Comparison of ENCODE assay signal across 11 mouse cellular contexts in the genomic region with DNA sequence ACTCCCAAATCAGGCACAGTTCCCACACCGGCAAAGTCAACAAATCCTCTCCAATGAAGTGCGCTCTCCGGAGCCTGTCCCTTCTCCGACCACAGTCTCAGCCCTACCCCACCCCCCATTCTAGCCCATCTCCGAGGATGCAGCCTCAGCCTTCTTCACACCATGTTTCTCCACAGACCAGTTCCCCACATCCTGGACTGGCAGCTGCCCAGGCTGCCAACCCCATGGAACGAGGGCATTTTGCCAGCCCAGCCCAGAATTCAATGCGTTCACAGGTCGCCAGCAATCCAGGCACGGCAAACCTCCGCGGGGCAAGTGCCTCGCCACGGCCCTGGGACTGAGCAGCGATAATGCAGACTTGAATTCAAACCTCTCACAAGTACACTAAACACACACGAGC. TPM values are rescaled to one million over a fixed set of nuclear protein-coding genes. Genes with fewer than 3 reads are reported as not detected.
DNase-seq lines count a peak whose midpoint lies in the region; ATAC-seq and TF ChIP-seq lines count a peak whose summit lies in the region.
"Had no signal": no experiment of that assay in that cellular context is flagged by ENCODE, and none has a peak within 500 bp of the region (broad histone marks: within the 10 kb centered on the region; RNA-seq: fewer than 3 reads in every experiment).

No protein-coding gene starts in this region.

- H3K4me3 ChIP-seq in ES-Bruce4 (ENCODE audit: low read depth, low read length), result peak overlapping the region; percentile 13; the same call in 1 of the 2 replicates

- no peak overlapping the region for H3K27ac ChIP-seq in ES-Bruce4 (ENCODE audit: insufficient read depth, low read length)

- no peak for TF ChIP-seq CTCF in ES-Bruce4 (IDR thresholded peaks at IDR 0.05; ENCODE audit: low read depth, low read length)

- no peak for TF ChIP-seq EP300 in ES-Bruce4 (IDR thresholded peaks at IDR 0.05; ENCODE audit: insufficient read depth, low read depth, low read length)

- TF ChIP-seq POLR2A in ES-Bruce4 (IDR thresholded peaks at IDR 0.05; ENCODE audit: insufficient read depth, low read length), result no peak

- no peaks in the 10 kb centered on the region for H3K9me3 ChIP-seq in ES-Bruce4 (replicated peaks; ENCODE audit: control insufficient read depth, insufficient read depth, low read length, poor library complexity, severe bottlenecking)

- H3K36me3 ChIP-seq in ES-Bruce4 (ENCODE audit: control insufficient read depth, insufficient read depth, low read length, poor library complexity, severe bottlenecking), result no peaks in the 10 kb centered on the region

- intact Hi-C loops in left cerebral cortex, postnatal 36 days (cut with DNase I), result loop anchor here (5.0 kb wide), 1 partner anchor 84 kb away; no protein-coding TSS in a partner anchor

- ATAC-seq in megakaryocyte progenitor cell, adult 5-6 weeks (replicated peaks; ENCODE audit: poor library complexity), result no peak
- no peak for ATAC-seq in granulocyte monocyte progenitor cell, adult 5-6 weeks (replicated peaks; ENCODE audit: poor library complexity, severe bottlenecking)
- ATAC-seq: intestine, embryonic 16.5 days had no signal

- H3K4me1 ChIP-seq in ES-Bruce4 (ENCODE audit: control insufficient read depth, insufficient read depth, low read length), result no peaks in the 10 kb centered on the region

- H3K9ac ChIP-seq in ES-Bruce4 (ENCODE audit: low read depth, poor library complexity, severe bottlenecking), result 0 out of 2 replicates have a peak overlapping the region, but pooled peaks have one; percentile 13
- H3K9ac ChIP-seq: lung, embryonic 14.5 days had no signal

- no peaks in the 10 kb centered on the region for H3K27me3 ChIP-seq in ES-Bruce4 (ENCODE audit: control insufficient read depth, insufficient read depth, low read length, poor library complexity, severe bottlenecking)

- peak; percentile 90 for DNase-seq in heart, adult 11 months
- DNase-seq in heart, adult 8-10 months (ENCODE audit: low spot score), result no peak
- peak; percentile 92 to 94 for DNase-seq in cerebellum, postnatal 10 days
- peak; percentile 30 for DNase-seq in lung, postnatal 10 days
- DNase-seq in left cerebral cortex, postnatal 36 days (ENCODE audit: low spot score in 2 of 2), result no peak
- DNase-seq: lung, embryonic 14.5 days had no signal

RNA-seq across cellular contexts. Expression of gene Myh14, which starts 24.7 kb away (rescaled TPM):
- total RNA-seq in heart, adult 8-10 months (2022), result 100 to 1,000 TPM in 1 of 4 experiments, 10 to 100 TPM in 3; 88.0 to 111 (median 88.2) TPM
- polyA plus RNA-seq in ES-Bruce4 (2011; ENCODE audit: insufficient read depth, insufficient read length, low read depth, missing spikeins), result 14.7 and 16.5 TPM in 2 replicates
- total RNA-seq in megakaryocyte progenitor cell, adult 5-6 weeks (2015), result not detected in 2 replicates
- total RNA-seq in megakaryocyte progenitor cell, adult 5-6 weeks (2017), result not detected in 2 replicates
- total RNA-seq in granulocyte monocyte progenitor cell, adult 5-6 weeks (2014; fragmentation: Nextera tagmentation), result not detected in 2 replicates
- total RNA-seq in granulocyte monocyte progenitor cell, adult 5-6 weeks (2017), result not detected in 2 replicates
- 10 to 100 TPM; 17.7 to 20.6 TPM for total RNA-seq in left cerebral cortex, postnatal 36 days (2021)

RNA-seq across cellular contexts. Expression of gene Kcnc3, which starts 55.5 kb away (rescaled TPM):
- 1 to 10 TPM; 2.7 to 4.0 (median 2.7) TPM for total RNA-seq in heart, adult 8-10 months (2022)
- 12.3 and 15.5 TPM in 2 replicates for polyA plus RNA-seq in ES-Bruce4 (2011; ENCODE audit: insufficient read depth, insufficient read length, low read depth, missing spikeins)
- 0.25 and 0.66 TPM in 2 replicates for total RNA-seq in megakaryocyte progenitor cell, adult 5-6 weeks (2015)
- 0.04 TPM in 1 of 2 replicates, not detected in the other for total RNA-seq in megakaryocyte progenitor cell, adult 5-6 weeks (2017)
- 0.36 and 0.92 TPM in 2 replicates for total RNA-seq in granulocyte monocyte progenitor cell, adult 5-6 weeks (2014; fragmentation: Nextera tagmentation)
- total RNA-seq in granulocyte monocyte progenitor cell, adult 5-6 weeks (2017), result 0.05 TPM in 1 of 2 replicates, not detected in the other
- 100 to 1,000 TPM in 1 of 2 experiments, 10 to 100 TPM in 1; 97.6 to 107 TPM for total RNA-seq in left cerebral cortex, postnatal 36 days (2021)
- total RNA-seq: MEL had no signal

Comparison
In these comparisons a context has a peak if more than half of its experiments do, and no peak if none do; other contexts are left out.
1. DNase-seq: peak in heart, adult 11 months (single experiment), cerebellum, postnatal 10 days (2 of 2) and lung, postnatal 10 days (single experiment); none in heart, adult 8-10 months (single experiment) and left cerebral cortex, postnatal 36 days (0 of 2).
2. RNA of gene Myh14, which starts 24.7 kb away (total RNA-seq): 88.0 to 111 TPM in heart, adult 8-10 months and 17.7 to 20.6 TPM in left cerebral cortex, postnatal 36 days; not detected in megakaryocyte progenitor cell, adult 5-6 weeks and not detected in granulocyte monocyte progenitor cell, adult 5-6 weeks; every median in the first group is over 10 times any median in the second.
3. RNA of gene Kcnc3, which starts 55.5 kb away (total RNA-seq): 97.6 to 107 TPM in left cerebral cortex, postnatal 36 days; 2.7 to 4.0 TPM in heart, adult 8-10 months, 0.05 to 0.92 TPM in granulocyte monocyte progenitor cell, adult 5-6 weeks and 0.04 to 0.66 TPM in megakaryocyte progenitor cell, adult 5-6 weeks; every median in the first group is over 10 times any median in the second.